Mouse (Mus musculus) myocyte (in vitro differentiated cells): ENCODE results near the gene Lat2.
A peak's percentile ranks its signal among the peaks of the same experiment; 100 is the strongest.

Experiments
- CEBPB ChIP-seq: IDR thresholded peaks from 2 replicates; pipeline ENCODE4 v1.6.1; 2011; ENCODE audit warnings: mild to moderate bottlenecking, moderate library complexity; ENCODE audit not compliant: poor library complexity, insufficient read depth, severe bottlenecking
- MAX ChIP-seq: IDR thresholded peaks from one replicate; pipeline ENCODE4 v1.6.1; 2011; ENCODE audit warnings: low read depth, mild to moderate bottlenecking, control low read depth
- MYOD1 ChIP-seq, 3 experiments: IDR thresholded peaks; one replicate each; pipeline ENCODE4 v1.6.1; 2011; ENCODE audit warnings: control low read depth in 2 of 3, low read depth in 2 of 3, mild to moderate bottlenecking in 2 of 3, moderate library complexity in 1 of 3; ENCODE audit not compliant: insufficient read length in 2 of 3, control insufficient read depth in 1 of 3
- POLR2A ChIP-seq: IDR thresholded peaks from one replicate; pipeline ENCODE4 v1.6.1; 2011; ENCODE audit warnings: low read depth, mild to moderate bottlenecking, control low read depth, moderate library complexity; ENCODE audit not compliant: insufficient read length
- POLR2AphosphoS2 ChIP-seq: IDR thresholded peaks from one replicate; pipeline ENCODE4 v1.6.1; 2011; ENCODE audit warnings: low read depth, control low read depth; ENCODE audit not compliant: insufficient read length
- SRF ChIP-seq: IDR thresholded peaks from one replicate; pipeline ENCODE4 v1.6.1; 2011; ENCODE audit warnings: low read depth; ENCODE audit not compliant: control insufficient read depth, insufficient read length
- USF1 ChIP-seq: IDR thresholded peaks from one replicate; pipeline ENCODE4 v1.6.1; 2011; ENCODE audit warnings: low read depth, mild to moderate bottlenecking, control low read depth, moderate library complexity

GRCm38 (mm10) chr5:134607121-134607520 is 7.7 kb downstream of the Lat2 start:
- TF ChIP-seq USF1 (peak; percentile 71), CEBPB (no peak), POLR2AphosphoS2 (no peak), POLR2A (no peak), MAX (no peak), MYOD1 (IDR thresholded peaks at IDR 0.05; ENCODE audit: control insufficient read depth in 1 of 3, insufficient read length in 2 of 3, low read depth in 2 of 3) (no peak), SRF (no peak)
